Mouse (Mus musculus): ENCODE data around the gene Olig2. TPM values are rescaled to one million over a fixed set of nuclear protein-coding genes. Genes with fewer than 3 reads are reported as not detected.

Gene Olig2
- total and polyA plus RNA-seq, 3 experiments = not detected

- Histone ChIP-seq H3K79me2 (ENCODE audit: control insufficient read depth, insufficient read depth, low read length, poor library complexity) (no peaks in the 10 kb centered on the region), H3K36me3 (ENCODE audit: control insufficient read depth in 1 of 2, insufficient read depth in 2 of 2, low read length in 2 of 2) (no peaks in the 10 kb centered on the region), H3K4me3 (ENCODE audit: control insufficient read depth in 1 of 2, insufficient read depth in 1 of 2, low read depth in 2 of 2, low read length in 2 of 2) (no peak overlapping the region), H3K4me1 (ENCODE audit: control insufficient read depth in 1 of 2, insufficient read depth in 2 of 2, low read length in 2 of 2) (no peaks in the 10 kb centered on the region), H3K27ac (ENCODE audit: control insufficient read depth, low read depth, low read length) (no peak overlapping the region), H3K9me3 (replicated peaks; ENCODE audit: insufficient read depth, low read length) (no peaks in the 10 kb centered on the region), H3K27me3 (ENCODE audit: control insufficient read depth in 1 of 2, insufficient read depth in 2 of 2, low read length in 2 of 2) (peaks cover 3 to 4% of the 10 kb centered on the region in 2 experiments), H3K9ac (ENCODE audit: control insufficient read depth, low read depth, low read length, poor library complexity, severe bottlenecking) (no peak overlapping the region)
- TF ChIP-seq SIN3A (IDR thresholded peaks at IDR 0.05; ENCODE audit: low read length) = no peak
- TF ChIP-seq BHLHE40 (IDR thresholded peaks at IDR 0.05; ENCODE audit: borderline replicate concordance, low read depth, low read length) = no peak
- no peak for DNase-seq (ENCODE audit: low read depth, low spot score)
Observed at GRCm38 (mm10) chr16:91262467-91263220, 37.4 kb downstream of the Olig2 start.

GRCm38 (mm10) chr16:91265972-91266371 lies 40.7 kb downstream of the Olig2 start:
- no peak overlapping the region for H3K9ac ChIP-seq (ENCODE audit: control insufficient read depth, low read depth, low read length, poor library complexity, severe bottlenecking)
- H3K36me3 ChIP-seq (ENCODE audit: control insufficient read depth in 1 of 2, insufficient read depth in 2 of 2, low read length in 2 of 2) = no peaks in the 10 kb centered on the region
- no peak for DNase-seq (ENCODE audit: low read depth, low spot score)
- no peaks in the 10 kb centered on the region for H3K4me1 ChIP-seq (ENCODE audit: control insufficient read depth in 1 of 2, insufficient read depth in 2 of 2, low read length in 2 of 2)
- no peak for TF ChIP-seq ZC3H11A (IDR thresholded peaks at IDR 0.05; ENCODE audit: low read depth, low read length)
- TF ChIP-seq CTCF (IDR thresholded peaks at IDR 0.05 in 2 of 3, conservative IDR thresholded peaks at IDR 0.05 in 1 of 3; ENCODE audit: control insufficient read depth in 1 of 3, insufficient read depth in 1 of 3, low read depth in 2 of 3, low read length in 3 of 3, poor library complexity in 1 of 3, severe bottlenecking in 1 of 3) = no peak
- no peak for TF ChIP-seq MAX (IDR thresholded peaks at IDR 0.05; ENCODE audit: low read length)
- no peak for TF ChIP-seq TCF12 (IDR thresholded peaks at IDR 0.05; ENCODE audit: low read depth, low read length)
- TF ChIP-seq NRF1 (IDR thresholded peaks at IDR 0.05; ENCODE audit: insufficient read depth, low read depth, low read length, poor library complexity, severe bottlenecking) = no peak
- no peak for TF ChIP-seq POLR2AphosphoS5 (IDR thresholded peaks at IDR 0.05; ENCODE audit: borderline replicate concordance, low read depth, low read length)
- no peak for TF ChIP-seq HCFC1 (IDR thresholded peaks at IDR 0.05; ENCODE audit: low read depth, low read length)
- no peak for TF ChIP-seq ELF1 (IDR thresholded peaks at IDR 0.05; ENCODE audit: low read depth, low read length)
- no peak for TF ChIP-seq MYC (IDR thresholded peaks at IDR 0.05; ENCODE audit: low read depth, low read length)
- no peak for TF ChIP-seq MAFK (IDR thresholded peaks at IDR 0.05; ENCODE audit: borderline replicate concordance, low read depth, low read length)
- TF ChIP-seq POLR2A (IDR thresholded peaks at IDR 0.05; ENCODE audit: control insufficient read depth in 1 of 2, insufficient read depth in 1 of 2, low read depth in 1 of 2, low read length in 2 of 2, poor library complexity in 1 of 2) = no peak
- TF ChIP-seq E2F4 (IDR thresholded peaks at IDR 0.05; ENCODE audit: borderline replicate concordance, low read depth, low read length) = no peak
- TF ChIP-seq ZKSCAN1 (IDR thresholded peaks at IDR 0.05; ENCODE audit: low read depth, low read length) = no peak
- no peak for TF ChIP-seq ETS1 (IDR thresholded peaks at IDR 0.05; ENCODE audit: low read depth, low read length)
- H3K27ac ChIP-seq (ENCODE audit: control insufficient read depth, low read depth, low read length) = no peak overlapping the region
- no peak overlapping the region for H3K4me3 ChIP-seq (ENCODE audit: control insufficient read depth in 1 of 2, insufficient read depth in 1 of 2, low read depth in 2 of 2, low read length in 2 of 2)
- H3K79me2 ChIP-seq (ENCODE audit: control insufficient read depth, insufficient read depth, low read length, poor library complexity) = no peaks in the 10 kb centered on the region
- H3K27me3 ChIP-seq (ENCODE audit: control insufficient read depth in 1 of 2, insufficient read depth in 2 of 2, low read length in 2 of 2) = peaks cover 0 to 3% of the 10 kb centered on the region in 2 experiments; a peak in 2 of 4 replicates
- H3K9me3 ChIP-seq (replicated peaks; ENCODE audit: insufficient read depth, low read length) = no peaks in the 10 kb centered on the region

All from MEL (cell line).